Mouse (Mus musculus): Measurements from ENCODE around the gene Galnt18. TPM values are rescaled to one million over a fixed set of nuclear protein-coding genes. Genes with fewer than 3 reads are reported as not detected.

Gene Galnt18
- total RNA-seq, 1 experiment: 0.89 TPM

DNA sequence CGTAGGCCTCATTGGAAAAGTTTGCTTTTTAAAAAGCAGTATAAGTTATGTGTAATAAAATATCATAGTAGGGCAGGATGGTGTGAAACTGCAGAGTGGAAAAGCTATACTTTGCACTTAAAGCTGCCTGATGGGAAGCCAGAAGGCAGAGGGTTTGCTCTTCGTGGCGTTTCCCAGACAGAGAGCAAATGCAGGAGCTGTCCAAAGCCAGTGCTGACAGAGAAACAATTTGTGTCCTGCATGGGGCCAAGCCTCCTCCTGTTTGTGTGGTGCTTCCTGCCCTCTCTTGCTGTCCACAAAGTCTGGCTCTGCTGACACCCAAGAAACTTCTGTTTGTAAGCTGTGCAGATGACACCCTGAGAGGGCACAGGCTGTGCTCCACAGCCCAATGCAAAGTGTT is 220.8 kb downstream of the Galnt18 start:
- no peak for DNase-seq (ENCODE audit: low read depth, low spot score)
- no peak overlapping the region for H3K4me3 ChIP-seq (ENCODE audit: insufficient read depth in 1 of 2, low read depth in 1 of 2, low read length in 2 of 2, poor library complexity in 1 of 2, severe bottlenecking in 1 of 2)
- no peak overlapping the region for H3K27ac ChIP-seq (ENCODE audit: insufficient read depth, low read depth, low read length, poor library complexity, severe bottlenecking)
- TF ChIP-seq MAFK (IDR thresholded peaks at IDR 0.05; ENCODE audit: insufficient read depth, low read depth, low read length) (no peak), CHD2 (IDR thresholded peaks at IDR 0.05; ENCODE audit: low read depth, low read length) (no peak), ZC3H11A (IDR thresholded peaks at IDR 0.05; ENCODE audit: borderline replicate concordance, low read depth, low read length) (no peak), HCFC1 (IDR thresholded peaks at IDR 0.05; ENCODE audit: borderline replicate concordance, insufficient read depth, low read length) (no peak), ZNF384 (IDR thresholded peaks at IDR 0.05; ENCODE audit: low read depth, low read length) (no peak)
- H3K9ac ChIP-seq (ENCODE audit: insufficient read depth, low read depth, low read length, poor library complexity, severe bottlenecking): no peak overlapping the region
- H3K36me3 ChIP-seq (ENCODE audit: control insufficient read depth, insufficient read depth, low read length, poor library complexity, severe bottlenecking): no peaks in the 10 kb centered on the region
- H3K9me3 ChIP-seq (ENCODE audit: control insufficient read depth, insufficient read depth, low read depth, low read length): no peaks in the 10 kb centered on the region
- no peaks in the 10 kb centered on the region for H3K4me1 ChIP-seq (ENCODE audit: control insufficient read depth in 2 of 2, insufficient read depth in 2 of 2, low read length in 2 of 2, poor library complexity in 1 of 2)
- in situ Hi-C loops (cut with MboI; ENCODE audit: low sequenced_read_pairs in 2 of 2, unreplicated experiment in 2 of 2): no loop called here

- TF ChIP-seq ZNF384 (IDR thresholded peaks at IDR 0.05; ENCODE audit: low read depth, low read length): no peak
- TF ChIP-seq HCFC1 (IDR thresholded peaks at IDR 0.05; ENCODE audit: borderline replicate concordance, insufficient read depth, low read length): no peak
- no peak for TF ChIP-seq CHD2 (IDR thresholded peaks at IDR 0.05; ENCODE audit: low read depth, low read length)
- TF ChIP-seq MAFK (IDR thresholded peaks at IDR 0.05; ENCODE audit: insufficient read depth, low read depth, low read length): no peak
- TF ChIP-seq ZC3H11A (IDR thresholded peaks at IDR 0.05; ENCODE audit: borderline replicate concordance, low read depth, low read length): no peak
- no peak overlapping the region for H3K4me3 ChIP-seq (ENCODE audit: insufficient read depth in 1 of 2, low read depth in 1 of 2, low read length in 2 of 2, poor library complexity in 1 of 2, severe bottlenecking in 1 of 2)
- in situ Hi-C loops (cut with MboI; ENCODE audit: low sequenced_read_pairs in 2 of 2, unreplicated experiment in 2 of 2): no loop called here
Measured at GRCm38 (mm10) chr7:111550987-111551386, 228.8 kb downstream of the Galnt18 start.

GRCm38 (mm10) chr7:111547069-111547468 is 232.7 kb downstream of the Galnt18 start:
- in situ Hi-C loops (cut with MboI; ENCODE audit: low sequenced_read_pairs in 2 of 2, unreplicated experiment in 2 of 2): no loop called here
- Histone ChIP-seq H3K27ac (ENCODE audit: insufficient read depth, low read depth, low read length, poor library complexity, severe bottlenecking) (no peak overlapping the region), H3K4me3 (ENCODE audit: insufficient read depth in 1 of 2, low read depth in 1 of 2, low read length in 2 of 2, poor library complexity in 1 of 2, severe bottlenecking in 1 of 2) (no peak overlapping the region), H3K36me3 (ENCODE audit: control insufficient read depth, insufficient read depth, low read length, poor library complexity, severe bottlenecking) (no peaks in the 10 kb centered on the region), H3K9ac (ENCODE audit: insufficient read depth, low read depth, low read length, poor library complexity, severe bottlenecking) (no peak overlapping the region), H3K9me3 (ENCODE audit: control insufficient read depth, insufficient read depth, low read depth, low read length) (no peaks in the 10 kb centered on the region), H3K4me1 (ENCODE audit: control insufficient read depth in 2 of 2, insufficient read depth in 2 of 2, low read length in 2 of 2, poor library complexity in 1 of 2) (no peaks in the 10 kb centered on the region)
- no peak for TF ChIP-seq MAFK (IDR thresholded peaks at IDR 0.05; ENCODE audit: insufficient read depth, low read depth, low read length)
- TF ChIP-seq CHD2 (IDR thresholded peaks at IDR 0.05; ENCODE audit: low read depth, low read length): no peak
- no peak for TF ChIP-seq ZC3H11A (IDR thresholded peaks at IDR 0.05; ENCODE audit: borderline replicate concordance, low read depth, low read length)
- TF ChIP-seq HCFC1 (IDR thresholded peaks at IDR 0.05; ENCODE audit: borderline replicate concordance, insufficient read depth, low read length): no peak
- TF ChIP-seq ZNF384 (IDR thresholded peaks at IDR 0.05; ENCODE audit: low read depth, low read length): no peak
- DNase-seq (ENCODE audit: low read depth, low spot score): no peak

More at GRCm38 (mm10) chr7:111550987-111551386, 228.8 kb downstream of the Galnt18 start:
- no peak overlapping the region for H3K27ac ChIP-seq (ENCODE audit: insufficient read depth, low read depth, low read length, poor library complexity, severe bottlenecking)
- no peaks in the 10 kb centered on the region for H3K4me1 ChIP-seq (ENCODE audit: control insufficient read depth in 2 of 2, insufficient read depth in 2 of 2, low read length in 2 of 2, poor library complexity in 1 of 2)
- DNase-seq (ENCODE audit: low read depth, low spot score): no peak
- no peaks in the 10 kb centered on the region for H3K9me3 ChIP-seq (ENCODE audit: control insufficient read depth, insufficient read depth, low read depth, low read length)
- H3K9ac ChIP-seq (ENCODE audit: insufficient read depth, low read depth, low read length, poor library complexity, severe bottlenecking): no peak overlapping the region
- no peaks in the 10 kb centered on the region for H3K36me3 ChIP-seq (ENCODE audit: control insufficient read depth, insufficient read depth, low read length, poor library complexity, severe bottlenecking)

GRCm38 (mm10) chr7:111545614-111546013 is 234.2 kb downstream of the Galnt18 start:
- H3K9me3 ChIP-seq (ENCODE audit: control insufficient read depth, insufficient read depth, low read depth, low read length): no peaks in the 10 kb centered on the region
- H3K4me3 ChIP-seq (ENCODE audit: insufficient read depth in 1 of 2, low read depth in 1 of 2, low read length in 2 of 2, poor library complexity in 1 of 2, severe bottlenecking in 1 of 2): no peak overlapping the region
- H3K36me3 ChIP-seq (ENCODE audit: control insufficient read depth, insufficient read depth, low read length, poor library complexity, severe bottlenecking): no peaks in the 10 kb centered on the region
- no peaks in the 10 kb centered on the region for H3K4me1 ChIP-seq (ENCODE audit: control insufficient read depth in 2 of 2, insufficient read depth in 2 of 2, low read length in 2 of 2, poor library complexity in 1 of 2)
- in situ Hi-C loops (cut with MboI; ENCODE audit: low sequenced_read_pairs in 2 of 2, unreplicated experiment in 2 of 2): no loop called here
- no peak overlapping the region for H3K27ac ChIP-seq (ENCODE audit: insufficient read depth, low read depth, low read length, poor library complexity, severe bottlenecking)
- DNase-seq (ENCODE audit: low read depth, low spot score): no peak
- no peak for TF ChIP-seq ZNF384 (IDR thresholded peaks at IDR 0.05; ENCODE audit: low read depth, low read length)
- TF ChIP-seq CHD2 (IDR thresholded peaks at IDR 0.05; ENCODE audit: low read depth, low read length): no peak
- no peak for TF ChIP-seq HCFC1 (IDR thresholded peaks at IDR 0.05; ENCODE audit: borderline replicate concordance, insufficient read depth, low read length)
- TF ChIP-seq MAFK (IDR thresholded peaks at IDR 0.05; ENCODE audit: insufficient read depth, low read depth, low read length): no peak
- TF ChIP-seq ZC3H11A (IDR thresholded peaks at IDR 0.05; ENCODE audit: borderline replicate concordance, low read depth, low read length): no peak
- no peak overlapping the region for H3K9ac ChIP-seq (ENCODE audit: insufficient read depth, low read depth, low read length, poor library complexity, severe bottlenecking)

- Histone ChIP-seq H3K4me1 (ENCODE audit: control insufficient read depth in 2 of 2, insufficient read depth in 2 of 2, low read length in 2 of 2, poor library complexity in 1 of 2) (no peaks in the 10 kb centered on the region), H3K36me3 (ENCODE audit: control insufficient read depth, insufficient read depth, low read length, poor library complexity, severe bottlenecking) (no peaks in the 10 kb centered on the region), H3K9me3 (ENCODE audit: control insufficient read depth, insufficient read depth, low read depth, low read length) (no peaks in the 10 kb centered on the region), H3K27ac (ENCODE audit: insufficient read depth, low read depth, low read length, poor library complexity, severe bottlenecking) (no peak overlapping the region), H3K4me3 (ENCODE audit: insufficient read depth in 1 of 2, low read depth in 1 of 2, low read length in 2 of 2, poor library complexity in 1 of 2, severe bottlenecking in 1 of 2) (no peak overlapping the region), H3K9ac (ENCODE audit: insufficient read depth, low read depth, low read length, poor library complexity, severe bottlenecking) (no peak overlapping the region)
- in situ Hi-C loops (cut with MboI; ENCODE audit: low sequenced_read_pairs in 2 of 2, unreplicated experiment in 2 of 2): no loop called here
- no peak for DNase-seq (ENCODE audit: low read depth, low spot score)
- no peak for TF ChIP-seq ZC3H11A (IDR thresholded peaks at IDR 0.05; ENCODE audit: borderline replicate concordance, low read depth, low read length)
- TF ChIP-seq CHD2 (IDR thresholded peaks at IDR 0.05; ENCODE audit: low read depth, low read length): no peak
Measured at GRCm38 (mm10) chr7:111537946-111538345, 241.8 kb downstream of the Galnt18 start.

Data from ES-E14 (cell line).